Mouse (Mus musculus) liver, embryonic 12.5 days (tissue): ENCODE measurements around the gene Rapgef5. TPM values are rescaled to one million over a fixed set of nuclear protein-coding genes. Genes with fewer than 3 reads are reported as not detected.

Experiments used
- ATAC-seq: fragments of 200-750 bp; cut with Nextera tagmentation; 2 replicates; pipeline ENCODE4 v1.8.0; 2017; ENCODE audit warnings: moderate number of reproducible peaks, mild to moderate bottlenecking, moderate library complexity
- H3K27ac ChIP-seq: fragments of 300-500 bp; sonication (generic); 2 replicates; pipeline ENCODE4 v1.5.1; 2016; ENCODE audit warnings: mild to moderate bottlenecking
- H3K27me3 ChIP-seq: fragments of 300-500 bp; sonication (generic); replicated peaks from 2 replicates; pipeline ENCODE4 v1.6.1; 2016; ENCODE audit warnings: mild to moderate bottlenecking, moderate library complexity
- H3K36me3 ChIP-seq: fragments of 300-500 bp; sonication (generic); 2 replicates; pipeline ENCODE4 v1.6.1; 2016; ENCODE audit warnings: mild to moderate bottlenecking, moderate library complexity
- H3K4me1 ChIP-seq: fragments of 300-500 bp; sonication (generic); 2 replicates; pipeline ENCODE4 v1.6.1; 2016
- H3K4me2 ChIP-seq: fragments of 300-500 bp; sonication (generic); 2 replicates; pipeline ENCODE4 v1.6.1; 2016; ENCODE audit warnings: mild to moderate bottlenecking, moderate library complexity
- H3K4me3 ChIP-seq: fragments of 300-500 bp; sonication (generic); 2 replicates; pipeline ENCODE4 v1.5.1; 2016; ENCODE audit warnings: mild to moderate bottlenecking, moderate library complexity
- H3K9ac ChIP-seq: fragments of 300-500 bp; sonication (generic); 2 replicates; pipeline ENCODE4 v1.6.1; 2016; ENCODE audit warnings: mild to moderate bottlenecking, moderate library complexity
- H3K9me3 ChIP-seq: fragments of 300-500 bp; sonication (generic); replicated peaks from 2 replicates; pipeline ENCODE4 v1.6.1; 2016; ENCODE audit warnings: mild to moderate bottlenecking, moderate library complexity
- WGBS: fragments of 180-500 bp; shearing (Covaris S2); methylation state at CpG from one replicate; pipeline ENCODE4 v1.1.7; 2016; ENCODE audit not compliant: insufficient replicate concordance; 5-methylcytosine and 5-hydroxymethylcytosine counted together
- polyA plus RNA-seq: library from polyadenylated mRNA; unstranded; fragments of >200 nt; fragmentation: Nextera tagmentation; extraction: Ambion mirVana; gene quantifications from 2 replicates; pipeline ENCODE4 v1.2.1, GENCODE M21; 2016

Rapgef5 gene
- polyA plus RNA-seq, 1 experiment from 2014 or later, result 3.3 TPM

DNA sequence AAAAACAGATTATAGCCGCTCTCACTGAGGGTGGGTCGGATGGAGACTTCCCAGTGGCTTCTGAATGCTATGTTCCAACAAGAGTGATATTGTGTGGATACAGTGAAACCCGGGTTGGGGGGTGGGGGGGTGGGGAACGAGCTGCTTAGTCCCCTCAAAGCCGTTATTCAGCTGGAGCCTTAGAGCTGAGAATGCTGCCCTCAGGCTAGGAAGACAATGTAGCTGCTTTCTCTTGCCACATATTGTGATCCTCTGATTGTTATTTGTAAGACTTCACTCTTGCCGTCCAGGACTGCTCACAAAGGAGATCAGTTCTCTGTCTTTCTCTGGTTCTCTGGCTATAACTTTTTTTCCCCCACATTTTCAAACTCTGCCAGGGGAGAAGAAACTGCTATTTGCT is 142.5 kb downstream of the Rapgef5 start:
- no peak for ATAC-seq
- WGBS, result 57% methylated on average over 6 of the region's 6 CpGs
- no peak overlapping the region for H3K9ac ChIP-seq

DNA sequence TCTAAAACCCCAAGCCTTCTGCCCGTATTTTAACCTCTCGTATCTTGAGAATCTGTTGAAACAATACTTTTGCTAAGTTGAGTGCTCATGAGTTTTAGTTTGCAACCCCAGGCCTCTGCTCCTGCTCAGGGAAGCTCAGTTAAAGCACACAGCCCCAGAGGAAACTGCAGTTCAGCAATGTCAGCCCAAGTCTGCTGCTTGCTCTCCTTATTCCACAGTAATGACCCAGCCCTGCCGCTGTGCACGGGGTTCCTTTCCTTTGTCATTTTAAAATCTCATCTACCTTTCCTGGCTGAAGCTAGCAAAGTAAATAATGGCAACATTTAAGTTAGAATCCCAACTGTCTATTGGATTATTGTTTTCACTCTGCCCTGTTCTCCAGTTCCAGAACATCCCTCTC is 144.1 kb downstream of the Rapgef5 start:
- Histone ChIP-seq H3K27ac (no peak overlapping the region), H3K4me2 (no peak overlapping the region), H3K36me3 (no peaks in the 10 kb centered on the region), H3K27me3 (no peaks in the 10 kb centered on the region), H3K9ac (no peak overlapping the region), H3K9me3 (no peaks in the 10 kb centered on the region), H3K4me1 (no peaks in the 10 kb centered on the region), H3K4me3 (no peak overlapping the region)
- ATAC-seq, result no peak
- WGBS, result 55% methylated on average over 4 of the region's 4 CpGs

More for the DNA sequence above, 142.5 kb downstream of the Rapgef5 start:
- H3K4me1 ChIP-seq, result no peaks in the 10 kb centered on the region
- H3K27me3 ChIP-seq, result no peaks in the 10 kb centered on the region
- H3K4me3 ChIP-seq, result no peak overlapping the region
- no peak overlapping the region for H3K4me2 ChIP-seq
- H3K27ac ChIP-seq, result no peak overlapping the region
- no peaks in the 10 kb centered on the region for H3K36me3 ChIP-seq
- no peaks in the 10 kb centered on the region for H3K9me3 ChIP-seq

DNA sequence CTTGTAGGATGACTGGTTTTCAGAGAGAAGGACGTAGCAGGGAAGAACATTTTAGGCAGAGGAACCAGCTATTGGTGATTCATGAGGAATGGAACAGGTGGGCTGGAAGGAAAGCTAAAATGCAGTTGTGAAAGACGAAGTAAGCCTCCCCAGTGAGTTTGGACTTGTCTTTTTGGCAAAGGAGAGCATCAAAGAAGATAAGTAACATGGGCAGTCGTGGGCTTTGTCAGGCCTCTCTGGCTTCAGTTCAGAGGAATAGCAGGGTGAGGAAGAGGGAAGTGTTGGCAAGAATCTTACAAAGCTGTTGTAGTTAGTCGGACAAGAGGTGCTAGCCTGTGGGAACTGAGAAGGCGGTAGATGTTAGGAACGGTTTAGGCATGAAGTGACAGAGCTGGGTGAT is 145.6 kb downstream of the Rapgef5 start:
- H3K27ac ChIP-seq, result no peak overlapping the region
- H3K4me1 ChIP-seq, result no peaks in the 10 kb centered on the region
- WGBS, result 59% methylated on average over 6 of the region's 6 CpGs
- no peaks in the 10 kb centered on the region for H3K36me3 ChIP-seq
- H3K27me3 ChIP-seq, result no peaks in the 10 kb centered on the region
- H3K9me3 ChIP-seq, result no peaks in the 10 kb centered on the region
- H3K9ac ChIP-seq, result no peak overlapping the region
- H3K4me2 ChIP-seq, result no peak overlapping the region
- no peak for ATAC-seq
- no peak overlapping the region for H3K4me3 ChIP-seq

DNA sequence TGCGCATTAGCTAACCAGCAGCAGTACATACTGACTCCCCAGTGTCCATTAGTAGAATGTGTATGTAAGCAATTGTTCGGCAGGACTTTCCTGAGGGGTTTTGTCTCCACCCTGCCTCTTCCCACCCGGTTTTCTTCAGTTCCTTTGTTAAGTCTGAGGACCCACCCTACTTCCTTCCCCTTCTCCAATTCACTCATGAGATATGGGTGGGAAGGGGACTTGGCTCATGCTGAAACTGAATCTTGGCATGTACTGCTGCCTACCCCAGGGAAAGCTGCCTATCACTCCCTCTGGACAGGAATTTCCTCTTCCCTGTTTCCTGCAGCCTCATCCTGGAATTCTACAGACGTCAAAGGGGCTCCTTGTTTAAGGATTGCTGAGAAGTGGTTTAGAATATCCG is 147.4 kb downstream of the Rapgef5 start:
- Histone ChIP-seq H3K9ac (no peak overlapping the region), H3K4me1 (no peaks in the 10 kb centered on the region), H3K27me3 (no peaks in the 10 kb centered on the region), H3K4me3 (no peak overlapping the region), H3K4me2 (no peak overlapping the region), H3K36me3 (no peaks in the 10 kb centered on the region), H3K9me3 (no peaks in the 10 kb centered on the region), H3K27ac (no peak overlapping the region)
- 36% methylated on average over 5 of the region's 5 CpGs for WGBS
- no peak for ATAC-seq

DNA sequence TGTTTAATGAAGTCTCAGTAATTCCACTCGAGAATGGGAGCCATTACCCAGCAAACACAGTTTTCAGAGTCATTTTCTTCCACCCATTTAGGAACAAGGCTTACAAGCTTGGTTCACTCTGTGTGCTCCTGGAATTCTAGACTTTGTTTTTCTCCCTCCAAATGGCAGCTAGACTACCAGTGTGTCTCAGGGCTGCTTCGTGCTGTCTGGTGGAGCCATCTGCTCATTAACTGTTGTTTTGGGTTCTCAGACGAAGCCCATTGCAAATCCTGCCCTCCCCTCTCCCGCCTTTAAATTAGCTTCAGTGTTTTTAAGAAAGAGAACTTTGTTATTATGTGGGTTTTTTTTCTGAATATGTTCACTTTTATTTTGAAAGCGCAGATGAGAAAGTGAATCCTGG is 148.4 kb downstream of the Rapgef5 start:
- no peak overlapping the region for H3K27ac ChIP-seq
- no peaks in the 10 kb centered on the region for H3K4me1 ChIP-seq
- H3K4me2 ChIP-seq, result no peak overlapping the region
- no peak for ATAC-seq
- WGBS, result 65% methylated on average over 5 of the region's 5 CpGs
- H3K9me3 ChIP-seq, result no peaks in the 10 kb centered on the region
- H3K27me3 ChIP-seq, result no peaks in the 10 kb centered on the region
- H3K4me3 ChIP-seq, result no peak overlapping the region
- no peak overlapping the region for H3K9ac ChIP-seq
- no peaks in the 10 kb centered on the region for H3K36me3 ChIP-seq

DNA sequence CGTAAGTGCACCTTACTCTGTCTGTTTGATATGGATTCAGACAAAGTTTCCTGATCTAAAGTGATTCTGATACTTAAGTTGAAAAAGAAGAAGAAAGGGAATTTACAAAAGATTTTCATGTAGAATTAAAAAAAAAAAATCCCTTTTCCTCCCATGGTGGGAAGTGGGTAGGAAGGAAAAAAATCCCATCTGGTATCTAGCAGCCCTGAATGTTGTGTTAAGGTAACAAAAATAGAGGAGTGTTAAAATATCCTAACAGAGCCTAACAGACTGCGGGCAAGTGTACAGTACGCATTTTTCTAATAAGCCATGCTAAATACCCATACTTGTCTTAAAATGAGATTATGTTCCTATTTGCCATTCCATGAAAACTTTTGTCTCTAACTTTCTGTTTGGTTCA is 150.1 kb downstream of the Rapgef5 start:
- H3K36me3 ChIP-seq, result no peaks in the 10 kb centered on the region
- H3K9me3 ChIP-seq, result no peaks in the 10 kb centered on the region
- no peak overlapping the region for H3K9ac ChIP-seq
- no peak overlapping the region for H3K4me2 ChIP-seq
- no peaks in the 10 kb centered on the region for H3K27me3 ChIP-seq
- no peak overlapping the region for H3K27ac ChIP-seq
- no peak overlapping the region for H3K4me3 ChIP-seq
- no peaks in the 10 kb centered on the region for H3K4me1 ChIP-seq
- 82% methylated on average over 3 of the region's 3 CpGs for WGBS
- ATAC-seq, result no peak

DNA sequence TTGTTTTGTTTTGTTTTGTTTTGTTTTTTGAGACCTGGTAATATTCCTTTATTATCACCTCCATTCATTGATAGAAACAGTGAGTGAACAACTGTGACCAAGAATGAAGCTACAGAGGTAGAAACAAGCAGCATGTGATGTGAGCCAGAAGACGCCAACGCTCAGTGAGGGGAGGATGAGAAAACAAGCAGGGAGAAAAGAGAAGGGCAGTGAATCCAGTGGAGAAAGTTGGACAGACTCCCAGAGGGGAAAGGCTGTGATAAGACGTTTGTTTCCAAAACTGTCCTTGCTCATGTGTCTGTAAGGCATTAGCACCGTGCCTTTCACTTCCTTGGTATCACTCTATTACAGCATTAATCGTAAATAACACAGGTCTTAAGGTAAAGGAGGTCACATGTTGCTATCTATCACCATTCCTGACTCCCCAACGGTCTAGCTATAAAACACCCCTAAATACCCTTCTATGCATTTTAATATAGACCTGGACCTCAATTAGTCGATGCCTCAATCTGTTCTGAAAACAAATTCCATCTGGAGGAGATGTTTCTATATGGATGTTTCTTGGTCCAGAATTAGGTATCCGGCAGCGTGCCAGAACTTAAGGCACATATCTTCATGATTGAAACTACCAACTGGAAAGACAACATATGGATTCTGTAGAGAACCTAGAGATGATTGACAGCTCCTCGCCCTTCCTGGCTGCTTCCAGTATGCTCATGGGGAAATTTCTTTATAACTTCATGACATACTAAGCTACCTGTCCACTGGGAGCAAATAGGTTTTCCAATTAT is 153.5 kb downstream of the Rapgef5 start:
- H3K27ac ChIP-seq, result no peak overlapping the region
- H3K9me3 ChIP-seq, result no peaks in the 10 kb centered on the region
- H3K36me3 ChIP-seq, result no peaks in the 10 kb centered on the region
- ATAC-seq, result no peak
- WGBS, result 63% methylated on average over 10 of the region's 10 CpGs
- H3K4me3 ChIP-seq, result no peak overlapping the region
- no peaks in the 10 kb centered on the region for H3K27me3 ChIP-seq
- no peak overlapping the region for H3K9ac ChIP-seq
- peaks cover 8% of the 10 kb centered on the region; the same call in 1 of the 2 replicates for H3K4me1 ChIP-seq
- no peak overlapping the region for H3K4me2 ChIP-seq

DNA sequence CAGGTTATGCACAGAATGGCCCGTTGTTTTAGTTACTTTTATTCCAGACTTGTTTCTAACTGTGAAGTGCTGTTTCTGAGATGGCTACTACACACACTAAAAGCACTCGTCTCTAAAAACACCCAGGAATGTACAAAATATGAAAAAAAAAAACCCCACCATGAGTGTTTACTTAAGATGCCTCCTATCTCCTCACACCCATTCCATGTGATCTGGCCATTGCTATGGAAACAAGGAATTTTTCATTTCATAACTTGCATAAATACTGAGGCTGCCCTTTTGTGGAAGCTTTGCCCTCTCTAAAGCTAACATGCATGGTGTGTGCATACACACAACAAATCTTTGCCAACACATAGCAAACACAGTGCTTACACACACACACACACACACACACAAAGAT is 156.9 kb downstream of the Rapgef5 start:
- Histone ChIP-seq H3K27ac (no peak overlapping the region), H3K4me2 (no peak overlapping the region), H3K9me3 (no peaks in the 10 kb centered on the region), H3K4me1 (peaks cover 8% of the 10 kb centered on the region; the same call in 1 of the 2 replicates), H3K36me3 (no peaks in the 10 kb centered on the region), H3K4me3 (no peak overlapping the region), H3K9ac (no peak overlapping the region), H3K27me3 (no peaks in the 10 kb centered on the region)
- WGBS, result 60% methylated on average over 2 of the region's 2 CpGs
- no peak for ATAC-seq

DNA sequence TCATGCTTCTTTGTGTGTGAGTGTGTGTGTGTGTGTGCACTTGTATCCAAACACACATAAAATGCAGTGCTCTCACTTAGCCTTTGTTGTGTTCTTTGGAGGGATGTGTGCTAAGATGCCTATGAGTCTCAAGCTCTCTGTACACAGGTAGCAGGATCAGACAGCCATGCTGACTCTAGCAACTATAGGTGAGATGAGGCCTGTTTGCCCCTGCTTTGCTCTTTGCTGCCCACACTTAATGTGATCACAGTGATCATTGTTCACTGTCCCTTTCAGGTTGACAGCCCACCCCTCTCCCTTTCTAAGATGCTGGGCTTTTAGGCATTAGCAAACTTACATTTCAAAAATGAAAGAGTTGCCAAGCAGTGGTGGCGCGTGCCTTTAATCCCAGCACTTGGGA is 158.2 kb downstream of the Rapgef5 start:
- H3K27me3 ChIP-seq, result no peaks in the 10 kb centered on the region
- H3K4me2 ChIP-seq, result no peak overlapping the region
- no peaks in the 10 kb centered on the region for H3K36me3 ChIP-seq
- ATAC-seq, result no peak
- 84% methylated on average over 2 of the region's 2 CpGs for WGBS
- H3K4me1 ChIP-seq, result peaks cover 8% of the 10 kb centered on the region; the same call in 1 of the 2 replicates
- no peak overlapping the region for H3K4me3 ChIP-seq
- no peaks in the 10 kb centered on the region for H3K9me3 ChIP-seq
- H3K9ac ChIP-seq, result no peak overlapping the region
- H3K27ac ChIP-seq, result no peak overlapping the region

DNA sequence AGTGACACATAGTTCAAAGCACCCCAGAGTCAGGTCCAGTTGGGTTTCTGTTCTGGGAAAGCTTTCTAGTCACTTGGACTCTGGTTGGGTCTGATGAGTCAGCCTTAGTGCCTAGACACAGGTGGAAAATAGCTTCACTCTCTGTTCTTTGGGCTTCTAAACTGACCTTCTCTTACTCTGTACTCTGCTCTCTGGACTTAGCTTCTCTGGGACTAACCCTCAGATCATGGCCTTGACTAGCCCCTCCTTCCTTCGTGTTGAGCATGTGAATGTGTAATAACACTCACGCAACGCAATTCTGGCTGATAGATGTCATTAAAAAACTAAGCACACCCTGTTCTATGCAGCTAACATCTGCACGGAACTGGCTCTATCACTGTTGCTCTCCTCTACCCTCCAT is 160.0 kb downstream of the Rapgef5 start:
- Histone ChIP-seq H3K27ac (no peak overlapping the region), H3K36me3 (no peaks in the 10 kb centered on the region), H3K4me3 (no peak overlapping the region), H3K4me1 (peaks cover 14% of the 10 kb centered on the region; the same call in 1 of the 2 replicates), H3K27me3 (no peaks in the 10 kb centered on the region), H3K9me3 (no peaks in the 10 kb centered on the region), H3K4me2 (no peak overlapping the region), H3K9ac (no peak overlapping the region)
- ATAC-seq, result no peak
- 70% methylated on average over 4 of the region's 4 CpGs for WGBS

DNA sequence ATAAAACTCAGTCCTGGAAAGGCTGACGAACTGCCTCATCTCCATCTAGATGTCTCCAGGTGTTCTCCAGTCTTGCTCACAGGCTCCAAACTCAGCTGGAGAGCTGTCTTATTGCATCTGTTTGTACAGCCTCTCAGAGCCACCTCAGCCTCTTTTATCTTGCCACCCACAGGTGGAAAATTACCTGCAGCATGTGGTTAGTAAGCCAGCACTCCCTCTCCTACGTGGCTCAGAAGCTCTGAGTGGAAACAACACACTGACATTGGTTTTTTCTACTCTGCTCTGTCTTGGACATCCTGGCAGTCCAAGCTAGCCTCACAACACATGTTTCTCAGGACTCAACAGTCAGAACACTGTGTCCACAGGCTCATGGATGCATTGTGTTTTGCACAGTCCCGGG is 162.6 kb downstream of the Rapgef5 start:
- ATAC-seq, result no peak
- Histone ChIP-seq H3K4me2 (no peak overlapping the region), H3K36me3 (no peaks in the 10 kb centered on the region), H3K27ac (no peak overlapping the region), H3K9me3 (no peaks in the 10 kb centered on the region), H3K9ac (no peak overlapping the region), H3K4me1 (peaks cover 6% of the 10 kb centered on the region; the same call in 1 of the 2 replicates), H3K4me3 (no peak overlapping the region), H3K27me3 (no peaks in the 10 kb centered on the region)
- WGBS, result 62% methylated on average over 3 of the region's 3 CpGs

DNA sequence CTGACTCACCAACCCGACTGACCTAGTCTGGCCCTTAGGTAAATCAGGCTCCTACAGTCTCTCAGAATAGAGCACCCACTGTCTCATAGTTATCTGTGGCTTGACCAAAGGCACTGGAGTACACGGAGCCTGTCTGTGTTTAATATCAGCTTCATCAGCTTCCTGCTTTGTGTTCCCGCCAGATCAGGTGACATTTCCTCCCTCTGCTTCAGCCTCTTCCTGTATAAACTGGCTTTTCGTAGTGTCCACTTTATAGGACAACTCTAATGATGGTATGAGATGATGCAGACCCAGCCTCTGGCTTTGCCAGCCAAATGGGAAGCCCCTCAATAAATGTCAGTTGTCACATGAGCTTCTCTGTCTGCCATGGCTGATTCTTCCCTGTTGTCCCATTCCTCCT is 163.5 kb downstream of the Rapgef5 start:
- Histone ChIP-seq H3K9me3 (no peaks in the 10 kb centered on the region), H3K4me1 (peaks cover 6% of the 10 kb centered on the region; the same call in 1 of the 2 replicates), H3K4me3 (no peak overlapping the region), H3K27me3 (no peaks in the 10 kb centered on the region), H3K4me2 (no peak overlapping the region), H3K36me3 (no peaks in the 10 kb centered on the region), H3K27ac (no peak overlapping the region), H3K9ac (no peak overlapping the region)
- no peak for ATAC-seq
- 33% methylated on average over 4 of the region's 4 CpGs for WGBS

DNA sequence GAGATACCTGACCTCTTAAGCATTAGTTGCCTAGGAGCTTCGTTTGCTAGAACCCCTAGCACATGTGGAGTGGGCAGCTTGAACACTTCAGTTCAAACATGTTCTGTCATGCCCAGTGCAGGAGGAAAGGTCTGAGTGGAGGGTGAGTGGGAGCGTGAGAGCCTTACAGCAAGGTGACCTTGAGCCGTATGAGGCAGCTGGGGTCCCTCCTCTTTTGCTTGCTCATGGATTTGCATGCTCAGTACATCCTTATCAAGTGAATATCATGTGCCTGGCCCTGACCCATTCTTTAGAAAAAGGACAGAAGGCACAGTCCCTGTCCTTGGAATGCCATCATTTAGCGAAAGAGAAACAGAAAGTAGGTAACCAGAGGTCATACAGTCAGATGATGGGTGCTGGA is 165.0 kb downstream of the Rapgef5 start:
- no peak for ATAC-seq
- H3K4me3 ChIP-seq, result no peak overlapping the region
- H3K4me2 ChIP-seq, result no peak overlapping the region
- no peaks in the 10 kb centered on the region for H3K36me3 ChIP-seq
- H3K27ac ChIP-seq, result no peak overlapping the region
- H3K9me3 ChIP-seq, result no peaks in the 10 kb centered on the region
- H3K27me3 ChIP-seq, result no peaks in the 10 kb centered on the region
- H3K4me1 ChIP-seq, result peaks cover 6% of the 10 kb centered on the region; the same call in 1 of the 2 replicates
- WGBS, result 70% methylated on average over 4 of the region's 4 CpGs
- no peak overlapping the region for H3K9ac ChIP-seq
